Mouse (Mus musculus) adrenal gland, adult 2 months (tissue): ENCODE results near the gene Klk7. TPM values are rescaled to one million over a fixed set of nuclear protein-coding genes. Genes with fewer than 3 reads are reported as not detected.
A peak's percentile ranks its signal among the peaks of the same experiment; 100 is the strongest.

ENCODE experiments used
- DNase-seq: peaks from one replicate; pipeline ENCODE4 v3.0.0; 2021
- polyA plus RNA-seq: library from polyadenylated mRNA; depleted of rRNA; stranded (reverse); fragments of >200 nt; gene quantifications from 2 replicates; pipeline ENCODE4 v1.2.3, GENCODE M21; 2012; rRNA removed
- total RNA-seq, 2 experiments: library from RNA; stranded (reverse); gene quantifications; 2 replicates each; pipeline ENCODE4 v1.2.3; 2021

Klk7 gene
- total and polyA plus RNA-seq, 3 experiments, result not detected

DNA sequence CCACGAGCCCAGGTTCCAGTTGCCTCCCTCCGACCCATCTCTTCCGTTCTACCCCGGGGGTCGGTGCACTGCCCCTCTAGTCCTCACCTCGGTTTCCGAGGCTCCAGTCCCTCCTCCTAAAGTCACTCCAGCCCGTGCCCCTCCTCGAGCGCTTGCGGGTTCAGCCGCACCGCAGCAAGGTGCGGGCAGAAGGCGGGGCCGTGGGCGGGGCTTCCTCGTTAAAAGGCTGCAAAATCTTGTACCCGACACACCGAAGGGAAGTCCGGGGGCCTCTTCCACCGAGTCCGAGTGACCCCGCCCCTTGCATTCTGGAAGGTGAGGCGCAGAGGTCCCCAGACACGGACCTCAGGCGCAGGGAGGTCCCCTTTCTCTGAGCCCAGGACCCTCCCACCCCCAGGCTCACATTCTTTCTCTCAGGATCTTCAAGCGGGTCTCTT lies 13.7 kb upstream of the Klk7 start, which contains the start of gene Klk8:
TSS of gene Klk8 (plus strand) at position 245 of the 437 bp plus-strand sequence.
- DNase-seq, result peak; percentile 21

DNA sequence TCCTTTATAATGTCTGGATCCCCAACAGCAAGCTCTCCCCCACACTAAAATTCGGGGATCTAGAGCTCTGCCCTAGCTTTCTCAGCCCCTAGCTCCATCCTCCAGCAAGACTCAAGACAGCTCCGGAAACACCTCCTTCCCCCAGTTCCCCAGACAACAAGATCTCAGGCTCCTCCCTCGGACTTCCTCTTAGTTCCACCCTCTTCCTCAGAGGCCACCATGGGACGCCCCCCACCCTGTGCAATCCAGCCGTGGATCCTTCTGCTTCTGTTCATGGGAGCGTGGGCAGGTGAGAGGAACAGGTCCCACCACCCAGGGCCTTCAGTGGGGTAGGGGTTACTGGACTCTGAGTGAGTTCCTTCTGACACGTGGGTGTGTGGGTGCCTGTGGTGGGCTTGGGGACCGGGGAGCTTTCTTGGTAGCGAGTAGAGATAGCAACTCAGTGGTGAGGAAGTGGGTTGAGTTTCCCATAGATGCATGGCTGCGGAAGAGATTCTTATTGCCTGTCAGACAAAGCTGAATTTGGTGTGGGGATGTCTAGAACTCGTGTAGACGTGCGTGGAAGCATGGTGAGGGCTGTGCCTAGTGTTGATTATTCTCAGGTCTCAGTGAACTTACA lies 13.1 kb upstream of the Klk7 start:
- no peak for DNase-seq

DNA sequence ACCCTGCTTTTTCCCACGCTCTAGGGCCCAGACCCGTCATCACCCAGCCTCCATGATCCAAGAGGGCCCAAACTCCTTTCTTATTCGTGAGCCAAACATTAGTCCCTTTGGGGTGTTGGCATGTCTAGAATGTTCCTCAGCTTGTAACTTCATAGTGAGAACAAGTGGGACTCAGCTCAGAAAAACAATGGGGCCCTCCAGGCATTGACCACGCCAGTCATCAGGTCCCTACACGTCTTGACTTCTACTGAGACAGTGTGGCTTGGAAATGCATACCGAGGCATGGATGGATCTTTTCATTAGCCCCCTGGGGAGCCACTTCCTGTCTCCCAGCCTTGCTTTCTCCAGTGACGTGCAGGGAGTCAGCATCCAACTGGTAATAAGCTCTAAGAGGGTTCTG lies 11.2 kb upstream of the Klk7 start:
- no peak for DNase-seq

DNA sequence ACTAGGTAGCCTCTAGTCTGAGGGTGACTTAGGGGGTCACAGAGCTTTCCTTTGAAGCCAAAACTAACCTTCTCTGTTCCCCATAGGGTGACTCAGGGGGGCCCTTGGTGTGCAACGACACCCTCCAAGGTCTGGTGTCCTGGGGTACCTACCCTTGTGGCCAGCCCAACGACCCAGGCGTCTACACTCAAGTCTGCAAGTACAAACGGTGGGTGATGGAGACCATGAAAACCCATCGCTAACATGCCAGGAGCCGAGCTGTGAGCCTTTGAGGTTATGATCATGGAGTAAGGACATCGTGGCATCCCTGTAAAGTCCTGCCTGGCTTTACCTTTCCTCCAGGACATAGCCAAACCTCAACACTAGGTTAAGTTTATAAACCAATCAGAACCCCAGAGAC lies 4.1 kb downstream of the Klk7 start:
- no peak for DNase-seq

DNA sequence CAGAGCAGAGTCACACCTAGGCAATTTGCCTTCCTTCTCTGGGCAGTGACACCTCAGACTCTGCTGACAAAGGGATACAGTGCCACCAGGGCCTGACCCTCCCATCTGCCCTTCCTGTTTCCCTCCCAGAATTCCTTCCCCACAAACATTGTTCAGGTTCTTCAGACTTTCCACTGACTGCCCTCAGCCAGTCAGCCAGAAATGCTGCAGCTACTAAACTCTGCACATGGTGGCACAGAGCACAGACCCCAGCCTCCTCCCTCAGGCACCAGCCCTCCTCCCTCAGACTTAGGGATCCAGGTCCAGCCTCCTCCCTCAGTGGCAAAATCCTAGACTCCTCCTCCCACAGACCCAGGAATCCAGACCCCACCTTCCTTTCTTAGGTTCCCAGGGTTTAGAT lies 5.7 kb downstream of the Klk7 start:
- DNase-seq, result no peak

DNA sequence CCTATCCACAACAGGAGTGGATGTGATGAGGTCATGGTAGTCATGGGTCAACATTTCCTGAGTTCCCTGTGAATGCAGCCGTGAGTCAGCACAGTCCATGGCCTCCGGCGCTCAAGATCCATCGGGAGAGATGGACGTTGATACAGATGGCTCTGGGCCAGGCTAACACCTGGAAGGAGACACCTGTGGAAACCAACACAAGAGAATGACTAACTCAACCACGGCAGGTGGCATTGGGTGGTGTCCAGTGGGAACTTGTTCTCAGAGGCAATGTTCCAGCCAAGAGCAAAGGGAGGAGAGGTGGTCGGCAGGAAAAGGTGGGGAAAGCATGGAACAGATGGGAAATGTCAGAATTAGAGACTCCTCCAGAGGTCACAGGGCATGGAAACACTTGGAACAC lies 10.5 kb downstream of the Klk7 start:
- no peak for DNase-seq

DNA sequence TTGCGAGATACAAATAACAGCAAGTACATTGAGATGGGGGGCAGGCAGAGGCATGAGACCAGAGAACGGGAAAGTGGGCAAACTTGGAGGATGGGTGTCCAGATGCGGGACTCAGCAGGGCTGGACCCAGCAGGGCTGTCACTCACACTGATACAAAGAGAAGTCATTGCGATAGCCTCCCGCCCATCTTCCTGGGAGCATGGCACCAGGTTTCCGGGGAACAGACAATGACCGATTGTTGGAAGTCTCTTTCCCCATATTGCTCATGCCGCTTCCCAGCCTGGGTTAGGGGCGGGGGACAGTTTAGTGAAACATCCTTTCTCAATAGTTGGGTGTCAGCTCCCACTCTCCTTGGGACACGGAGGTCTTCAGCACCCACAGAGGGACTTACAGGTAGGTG lies 13.1 kb downstream of the Klk7 start, which contains the start of gene Klk6:
TSS of gene Klk6 (plus strand) at position 301 of the 400 bp plus-strand sequence.
- no peak for DNase-seq

DNA sequence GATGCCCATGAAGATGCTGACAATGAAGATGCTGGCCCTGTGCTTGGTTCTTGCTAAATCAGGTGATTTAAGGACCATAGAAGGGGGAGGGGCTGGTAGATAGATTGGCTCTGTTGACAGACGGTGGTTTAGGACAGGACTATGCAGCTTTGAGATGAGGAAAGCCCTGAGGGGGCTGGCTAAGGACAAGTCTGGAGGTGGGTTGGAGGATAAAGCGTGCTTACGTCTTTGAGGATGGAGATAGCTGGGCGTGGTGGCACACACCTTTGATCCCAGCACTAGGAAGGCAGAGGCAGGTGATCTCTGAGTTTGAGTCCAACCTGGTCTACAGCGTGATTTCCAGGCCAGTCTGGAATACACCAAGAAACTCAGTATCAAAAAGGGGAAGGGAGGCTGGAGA lies 15.0 kb downstream of the Klk7 start:
- DNase-seq, result no peak

DNA sequence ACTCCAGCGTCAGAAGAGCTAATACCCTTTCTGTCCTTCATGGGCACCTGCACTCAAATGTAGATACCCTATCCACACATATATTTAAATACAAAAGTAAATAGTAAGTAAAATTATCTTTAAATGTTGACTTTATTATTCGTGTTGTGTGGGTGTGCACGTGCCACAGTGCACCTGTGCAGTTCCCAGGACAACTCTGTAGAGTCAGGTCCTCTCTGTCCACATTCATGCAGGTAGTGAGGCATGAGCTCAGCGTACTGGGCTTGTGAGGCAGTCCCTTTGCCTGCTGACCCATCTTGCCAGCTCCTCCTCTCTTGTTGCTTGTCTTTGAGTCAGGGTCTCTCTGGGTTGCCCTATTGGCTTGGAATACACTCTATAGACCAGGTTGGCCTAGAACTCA lies 16.6 kb downstream of the Klk7 start:
- no peak for DNase-seq

DNA sequence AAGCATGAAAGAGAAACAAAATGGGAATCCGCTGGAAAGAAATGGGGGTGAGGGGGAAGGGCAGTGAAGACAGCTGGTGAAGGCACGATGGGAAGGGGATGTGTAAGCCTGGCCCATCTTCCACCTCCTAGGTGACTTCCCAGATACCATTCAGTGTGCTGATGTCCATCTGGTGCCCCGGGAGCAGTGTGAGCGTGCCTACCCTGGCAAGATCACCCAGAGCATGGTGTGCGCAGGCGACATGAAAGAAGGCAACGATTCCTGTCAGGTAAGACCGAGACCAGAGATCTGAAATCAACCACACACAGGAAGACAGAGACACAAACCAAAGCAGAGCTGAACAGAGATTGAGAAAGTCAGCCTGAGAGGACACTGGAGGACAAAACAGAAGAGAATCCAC lies 17.9 kb downstream of the Klk7 start:
- no peak for DNase-seq

DNA sequence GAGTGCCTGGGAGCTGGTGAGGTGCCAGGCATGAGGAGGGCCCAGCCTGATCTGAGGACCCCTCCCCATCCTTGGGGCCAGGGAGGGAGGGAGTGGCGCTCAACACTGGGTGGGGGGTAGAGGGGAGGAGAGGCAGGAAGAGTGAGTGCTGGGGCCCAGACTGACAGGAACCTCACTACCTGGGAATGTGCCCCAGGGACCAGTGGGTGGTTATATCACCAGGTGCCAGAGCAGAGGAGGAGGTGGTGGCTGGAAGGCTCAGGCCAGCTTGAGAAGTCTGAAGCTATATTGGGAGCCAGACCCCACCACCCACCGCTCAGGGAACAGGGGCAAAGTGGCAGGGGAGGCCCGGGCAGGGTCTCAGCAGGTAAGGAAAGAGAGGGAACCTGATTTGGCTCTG lies 30.6 kb downstream of the Klk7 start, which contains the start of gene Klk5:
TSS of gene Klk5 (plus strand) at position 271 of the 400 bp plus-strand sequence.
- no peak for DNase-seq

DNA sequence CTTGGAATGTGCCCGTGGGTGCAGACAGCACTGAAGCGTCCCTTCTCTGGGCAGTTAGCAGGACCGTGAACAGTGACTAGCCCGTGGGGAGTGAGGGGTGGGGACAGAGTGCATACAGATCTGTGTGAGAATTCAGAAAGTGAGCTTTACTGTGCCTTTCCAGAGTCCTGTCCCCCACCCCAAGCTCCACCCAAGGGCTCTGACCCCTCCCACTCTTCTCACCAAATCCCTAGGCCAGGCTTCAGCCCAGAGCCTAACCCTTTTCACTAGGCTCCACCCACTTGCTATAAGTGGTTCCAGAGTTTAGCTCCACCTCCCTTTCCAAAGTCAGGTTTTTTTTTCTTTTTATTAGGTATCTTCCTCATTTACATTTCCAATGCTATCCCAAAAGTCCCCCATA lies 32.7 kb downstream of the Klk7 start:
- no peak for DNase-seq

DNA sequence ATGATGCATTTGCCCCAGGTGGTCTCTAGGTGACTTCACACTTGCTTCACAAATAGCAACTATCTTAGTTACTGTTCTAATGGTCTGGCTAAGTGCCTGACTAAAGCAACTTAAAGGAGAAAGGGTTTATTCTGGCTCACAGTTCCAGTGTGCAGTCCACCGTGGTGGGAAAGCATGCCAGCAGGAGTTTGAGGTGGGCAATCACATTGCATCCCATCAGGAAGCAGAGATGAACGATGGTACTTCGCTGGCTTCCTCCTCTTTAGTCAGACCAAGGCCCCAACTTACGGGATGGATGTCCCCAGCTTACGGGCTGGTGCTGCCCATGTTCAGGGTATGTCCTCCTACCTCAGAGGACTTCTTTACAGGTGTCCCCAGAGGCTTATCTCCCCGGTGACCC lies 40.5 kb downstream of the Klk7 start:
- DNase-seq, result no peak

DNA sequence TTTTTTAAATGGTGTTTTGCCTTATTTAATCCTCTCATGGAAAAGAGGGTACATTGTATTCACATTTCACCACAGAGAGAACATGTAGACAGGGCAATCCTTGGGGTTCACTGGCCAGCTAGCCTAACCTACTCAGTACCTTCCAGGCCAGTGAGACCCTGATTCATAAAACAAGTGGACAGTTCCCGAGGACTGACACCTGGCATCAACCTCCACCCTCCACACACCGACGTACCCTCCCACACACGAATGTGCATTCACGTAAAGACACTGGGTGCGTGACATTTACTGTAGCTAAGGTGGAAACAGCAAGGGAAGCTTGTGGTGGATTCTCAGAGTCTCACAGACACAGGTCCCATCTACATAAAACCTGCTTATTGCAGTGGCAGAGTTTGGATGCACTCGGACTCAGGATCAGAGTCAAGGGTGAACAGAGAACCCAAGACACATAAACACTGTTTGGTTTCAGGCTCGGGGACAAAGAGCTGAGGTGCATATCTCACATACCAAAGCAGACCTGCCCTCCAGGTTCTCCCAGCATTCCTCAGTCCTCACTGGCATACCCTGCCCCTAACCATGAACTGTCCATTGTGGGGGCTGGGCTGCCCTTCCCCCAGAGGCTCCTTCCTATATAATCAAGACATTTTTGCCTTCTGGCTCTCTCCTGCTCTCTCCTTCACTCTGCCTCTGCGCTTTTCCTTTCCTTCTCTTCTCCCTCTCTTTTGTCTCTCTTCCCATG lies 43.7 kb downstream of the Klk7 start:
- DNase-seq, result no peak

DNA sequence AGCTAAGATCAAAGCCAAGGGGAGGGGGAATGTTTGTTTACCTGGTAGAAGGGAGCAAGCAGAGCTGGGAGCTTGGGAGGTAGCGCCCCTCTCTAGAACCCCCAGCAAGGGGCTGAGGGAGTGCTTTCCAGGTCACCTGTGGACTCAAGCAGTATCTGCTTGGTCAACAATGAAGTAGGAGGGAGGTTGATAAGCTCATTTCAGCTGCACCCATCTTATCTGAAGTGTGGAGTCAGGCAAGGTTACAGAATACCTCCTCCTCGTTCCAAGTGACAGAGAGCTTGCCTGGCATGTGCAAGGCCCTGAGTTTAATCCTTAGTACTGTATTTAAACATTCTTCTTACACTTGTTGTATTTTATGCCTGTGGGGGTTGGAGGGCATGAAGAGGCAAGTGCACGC lies 44.6 kb downstream of the Klk7 start:
- no peak for DNase-seq

DNA sequence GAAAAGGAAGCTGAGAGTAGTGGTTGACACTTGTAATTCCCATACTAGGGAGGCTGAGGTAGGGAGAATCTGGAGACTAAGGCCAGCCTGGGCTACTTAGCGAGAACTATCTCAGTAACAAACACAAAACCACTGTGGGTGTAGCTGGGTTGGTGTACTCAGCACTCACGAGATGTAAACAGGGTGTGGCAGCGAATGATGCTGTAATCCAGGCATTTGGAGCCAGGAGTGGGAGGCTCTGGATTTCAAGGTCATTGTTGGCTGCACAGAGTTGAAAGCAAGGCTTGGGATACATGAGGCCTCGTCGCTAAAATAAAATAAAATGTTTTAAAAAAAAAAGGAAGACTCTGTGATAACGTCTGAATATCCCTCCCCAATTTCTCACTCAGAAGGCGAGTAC lies 45.2 kb downstream of the Klk7 start:
- no peak for DNase-seq

DNA sequence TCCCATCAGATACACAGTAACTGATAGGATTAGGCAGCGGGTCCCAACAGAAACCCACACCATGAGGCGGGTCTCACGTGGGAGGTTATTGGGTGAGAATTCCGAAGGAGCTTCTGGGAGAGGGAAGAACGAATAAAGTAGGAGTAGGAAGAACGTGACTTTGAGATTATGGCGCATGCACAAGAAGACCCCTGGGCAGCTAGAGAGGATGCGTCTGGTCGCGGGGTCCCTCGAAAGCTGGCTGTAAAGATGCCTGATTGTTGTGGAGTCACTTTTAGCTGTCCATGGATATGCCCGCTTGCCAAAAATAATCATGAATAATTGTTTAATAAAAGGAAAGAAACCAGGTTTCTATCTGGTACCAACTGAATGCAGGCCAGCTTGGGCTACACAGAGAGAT lies 46.4 kb downstream of the Klk7 start:
- DNase-seq, result no peak

DNA sequence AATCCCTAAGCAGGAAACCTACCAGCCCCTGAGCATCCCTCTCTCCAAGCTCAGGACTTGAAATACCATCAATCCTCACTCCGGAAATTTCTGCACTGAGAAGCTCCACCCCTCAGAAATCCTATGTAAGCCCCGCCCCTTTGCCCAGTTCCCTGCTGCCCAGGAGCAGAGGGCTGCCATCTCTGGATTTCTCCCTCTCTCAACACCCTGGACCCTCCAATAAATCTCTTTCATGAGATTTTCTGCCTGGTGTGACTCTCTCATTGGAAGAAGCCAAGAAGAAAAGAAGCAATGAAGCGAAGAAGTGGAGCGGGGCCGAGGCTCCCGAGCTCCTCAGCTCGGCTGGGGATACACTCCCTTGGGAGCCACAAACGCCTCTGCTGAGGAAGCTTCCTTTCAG lies 49.3 kb downstream of the Klk7 start:
- no peak for DNase-seq

Other genes starting within 250 kb of the Klk7 start
- gene Zfp658, start 249.0 kb upstream of the Klk7 start, total RNA-seq, result 1 to 10 TPM; 2.0 to 3.1 TPM
- 0.52 and 0.71 TPM in 2 replicates for gene Zfp658, start 249.0 kb upstream of the Klk7 start, polyA plus RNA-seq
- gene Zfp719, start 231.7 kb upstream of the Klk7 start, total RNA-seq, result 10 to 100 TPM; 12.8 to 18.1 TPM
- 0.27 and 0.47 TPM in 2 replicates for gene Zfp719, start 231.7 kb upstream of the Klk7 start, polyA plus RNA-seq
- gene Zfp819, start 204.1 kb upstream of the Klk7 start, total RNA-seq, result not detected
- not detected in 2 replicates for gene Zfp819, start 204.1 kb upstream of the Klk7 start, polyA plus RNA-seq
- gene Ceacam18, start 176.6 kb upstream of the Klk7 start, total RNA-seq, result not detected
- not detected in 2 replicates for gene Ceacam18, start 176.6 kb upstream of the Klk7 start, polyA plus RNA-seq
- gene Siglece, start 151.1 kb upstream of the Klk7 start, total RNA-seq, result 1 to 10 TPM; 3.5 to 5.0 TPM
- gene Siglece, start 151.1 kb upstream of the Klk7 start, polyA plus RNA-seq, result 3.6 and 5.3 TPM in 2 replicates
- gene Ctu1, start 139.3 kb upstream of the Klk7 start, total RNA-seq, result 10 to 100 TPM in 1 of 2 experiments, 1 to 10 TPM in 1; 9.9 to 10.4 TPM
- gene Ctu1, start 139.3 kb upstream of the Klk7 start, polyA plus RNA-seq, result 20.1 and 21.3 TPM in 2 replicates
- not detected for gene Klk14, start 120.9 kb upstream of the Klk7 start, total RNA-seq
- gene Klk14, start 120.9 kb upstream of the Klk7 start, polyA plus RNA-seq, result not detected in 2 replicates
- not detected for gene Klk13, start 98.7 kb upstream of the Klk7 start, total RNA-seq
- gene Klk13, start 98.7 kb upstream of the Klk7 start, polyA plus RNA-seq, result 0.12 and 0.36 TPM in 2 replicates
- not detected for gene Klk12, start 42.4 kb upstream of the Klk7 start, total RNA-seq
- gene Klk12, start 42.4 kb upstream of the Klk7 start, polyA plus RNA-seq, result not detected in 2 replicates
- not detected for gene Klk11, start 36.7 kb upstream of the Klk7 start, total RNA-seq
- not detected in 2 replicates for gene Klk11, start 36.7 kb upstream of the Klk7 start, polyA plus RNA-seq
- under 1 TPM; 0.40 to 0.62 TPM for gene Klk10, start 30.3 kb upstream of the Klk7 start, total RNA-seq
- gene Klk10, start 30.3 kb upstream of the Klk7 start, polyA plus RNA-seq, result 1.0 and 1.4 TPM in 2 replicates
- gene Klk9, start 19.4 kb upstream of the Klk7 start, total RNA-seq, result not detected
- gene Klk9, start 19.4 kb upstream of the Klk7 start, polyA plus RNA-seq, result not detected in 2 replicates
- 1 to 10 TPM; 3.0 to 3.5 TPM for gene Klk8, start 13.7 kb upstream of the Klk7 start, total RNA-seq
- gene Klk8, start 13.7 kb upstream of the Klk7 start, polyA plus RNA-seq, result 1.4 and 2.3 TPM in 2 replicates
- gene Klk6, start 13.2 kb downstream of the Klk7 start, total RNA-seq, result not detected
- gene Klk6, start 13.2 kb downstream of the Klk7 start, polyA plus RNA-seq, result not detected in 2 replicates
- gene Klk5, start 30.7 kb downstream of the Klk7 start, total RNA-seq, result not detected
- not detected in 2 replicates for gene Klk5, start 30.7 kb downstream of the Klk7 start, polyA plus RNA-seq
- not detected for gene Klk4, start 69.9 kb downstream of the Klk7 start, total RNA-seq
- not detected in 2 replicates for gene Klk4, start 69.9 kb downstream of the Klk7 start, polyA plus RNA-seq
- gene Klk15, start 122.4 kb downstream of the Klk7 start, total RNA-seq, result not detected
- not detected in 2 replicates for gene Klk15, start 122.4 kb downstream of the Klk7 start, polyA plus RNA-seq
- not detected for gene Klk1b8, start 139.4 kb downstream of the Klk7 start, total RNA-seq
- not detected in 2 replicates for gene Klk1b8, start 139.4 kb downstream of the Klk7 start, polyA plus RNA-seq
- gene Klk1b1, start 155.5 kb downstream of the Klk7 start, total RNA-seq, result not detected
- not detected in 2 replicates for gene Klk1b1, start 155.5 kb downstream of the Klk7 start, polyA plus RNA-seq
- not detected for gene Klk1b9, start 164.8 kb downstream of the Klk7 start, total RNA-seq
- not detected in 2 replicates for gene Klk1b9, start 164.8 kb downstream of the Klk7 start, polyA plus RNA-seq
- not detected for gene Klk1b11, start 184.6 kb downstream of the Klk7 start, total RNA-seq
- gene Klk1b11, start 184.6 kb downstream of the Klk7 start, polyA plus RNA-seq, result not detected in 2 replicates
- gene Klk1b26, start 200.9 kb downstream of the Klk7 start, total RNA-seq, result not detected
- gene Klk1b26, start 200.9 kb downstream of the Klk7 start, polyA plus RNA-seq, result not detected in 2 replicates
- not detected for gene Klk1b27, start 241.0 kb downstream of the Klk7 start, total RNA-seq
- not detected in 2 replicates for gene Klk1b27, start 241.0 kb downstream of the Klk7 start, polyA plus RNA-seq